7 mouse cellular contexts compared by ENCODE assay signal in genomic region chr1:127239914-127240313, GRCm38 (mm10). TPM values are rescaled to one million over a fixed set of nuclear protein-coding genes. Genes with fewer than 3 reads are reported as not detected.
DNase-seq lines count a peak whose midpoint lies in the region; ATAC-seq and TF ChIP-seq lines count a peak whose summit lies in the region.

No protein-coding gene starts in this region.

- no peak overlapping the region for H3K9ac ChIP-seq in forebrain, postnatal 0 days

- no peak overlapping the region for H3K4me2 ChIP-seq in forebrain, postnatal 0 days (ENCODE audit: low read depth)

- DNase-seq in spleen, adult 2 months (ENCODE audit: low read depth in 1 of 2, low spot score in 2 of 2) = peak in 1 of 2 experiments; percentile 13
- no peak for DNase-seq in spleen, adult 12 weeks (ENCODE audit: low spot score)
- no peak for DNase-seq in forebrain, postnatal 0 days
- DNase-seq in induced T-regulatory cell, adult 2 months (ENCODE audit: low read depth) = peak; percentile 76
- DNase-seq in gastrocnemius, postnatal 25 days = no peak
- no peak for DNase-seq in right cerebral cortex, postnatal 25 days

- TF ChIP-seq POLR2A in spleen, adult 2 months (IDR thresholded peaks at IDR 0.05; ENCODE audit: low read depth, low read length) = no peak

- peak; percentile 63 for ATAC-seq in forebrain, postnatal 0 days
- ATAC-seq in neutrophil, adult 5-6 weeks (ENCODE audit: extremely low read depth, insufficient number of reproducible peaks, low FRiP score, poor library complexity, severe bottlenecking) = peak; percentile 62; the same call in 1 of the 2 replicates

- no peak overlapping the region for H3K4me3 ChIP-seq in spleen, adult 2 months (ENCODE audit: extremely low read depth, insufficient read depth, insufficient read length)
- H3K4me3 ChIP-seq in forebrain, postnatal 0 days (ENCODE audit: low read depth, low read length) = no peak overlapping the region

- WGBS in spleen, adult 2 months = 12% methylated on average over 6 of the region's 6 CpGs
- WGBS in forebrain, postnatal 0 days = 26% methylated on average over 6 of the region's 6 CpGs

- no peaks in the 10 kb centered on the region for H3K27me3 ChIP-seq in spleen, adult 2 months (ENCODE audit: control insufficient read depth, insufficient read depth, low read length)
- no peaks in the 10 kb centered on the region for H3K27me3 ChIP-seq in forebrain, postnatal 0 days (ENCODE audit: insufficient read depth, low read length)

- H3K4me1 ChIP-seq in spleen, adult 2 months (ENCODE audit: control insufficient read depth, insufficient read depth, insufficient read length) = peaks cover 25% of the 10 kb centered on the region
- no peaks in the 10 kb centered on the region for H3K4me1 ChIP-seq in forebrain, postnatal 0 days (ENCODE audit: insufficient read depth)

- H3K36me3 ChIP-seq in spleen, adult 2 months (ENCODE audit: control insufficient read depth, insufficient read depth, low read length) = no peaks in the 10 kb centered on the region
- no peaks in the 10 kb centered on the region for H3K36me3 ChIP-seq in forebrain, postnatal 0 days (ENCODE audit: insufficient read depth)

- TF ChIP-seq CTCF in spleen, adult 2 months (IDR thresholded peaks at IDR 0.05; ENCODE audit: extremely low read depth, insufficient read depth, insufficient read length, insufficient replicate concordance) = no peak
- TF ChIP-seq CTCF in forebrain, postnatal 0 days (IDR thresholded peaks at IDR 0.05; ENCODE audit: low read depth) = no peak

- H3K9me3 ChIP-seq in forebrain, postnatal 0 days (ENCODE audit: low read length) = no peaks in the 10 kb centered on the region

- H3K27ac ChIP-seq in spleen, adult 2 months (ENCODE audit: insufficient read depth, low read length) = peak overlapping the region; percentile 51
- H3K27ac ChIP-seq in forebrain, postnatal 0 days (ENCODE audit: low read depth, low read length) = no peak overlapping the region

RNA-seq across cellular contexts. Expression of gene Mgat5, which starts 35.1 kb away (rescaled TPM):
- 4.8 and 4.9 TPM in 2 replicates for polyA plus RNA-seq in spleen, adult 2 months (2012; rRNA removed)
- total RNA-seq in forebrain, postnatal 0 days (2014; rRNA removed) = 30.4 and 42.9 TPM in 2 replicates
- 5.4 and 9.3 TPM in 2 replicates for polyA plus RNA-seq in forebrain, postnatal 0 days (2015; fragmentation: Nextera tagmentation; extraction: Ambion mirVana)
- total RNA-seq in neutrophil, adult 5-6 weeks (2017) = 15.1 and 18.9 TPM in 2 replicates
- total RNA-seq in gastrocnemius, postnatal 25 days (2021) = 1 to 10 TPM; 1.3 to 1.8 TPM
